Mouse (Mus musculus): Measurements from ENCODE around the gene Gm37240.

Gene Gm37240

GRCm38 (mm10) chr3:85339269-85339820 is 548.0 kb downstream of the Gm37240 start:
- in situ Hi-C loops (cut with MboI), result no loop called here

GRCm38 (mm10) chr3:85338755-85339095 is 548.6 kb downstream of the Gm37240 start:
- in situ Hi-C loops (cut with MboI), result no loop called here

- in situ Hi-C loops (cut with MboI), result no loop called here
These were observed 549.2 kb downstream of the Gm37240 start for GRCm38 (mm10) chr3:85337881-85338754.

- in situ Hi-C loops (cut with MboI), result no loop called here
These were observed 551.8 kb downstream of the Gm37240 start for GRCm38 (mm10) chr3:85335517-85335916.

- in situ Hi-C loops (cut with MboI), result no loop called here
These were observed 555.0 kb downstream of the Gm37240 start for GRCm38 (mm10) chr3:85332276-85332675.

GRCm38 (mm10) chr3:85318256-85318655 is 569.1 kb downstream of the Gm37240 start:
- in situ Hi-C loops (cut with MboI), result no loop called here

- in situ Hi-C loops (cut with MboI), result no loop called here
These were observed 570.0 kb downstream of the Gm37240 start for GRCm38 (mm10) chr3:85317306-85317705.

- in situ Hi-C loops (cut with MboI), result no loop called here
These were observed 572.4 kb downstream of the Gm37240 start for GRCm38 (mm10) chr3:85314961-85315360.

GRCm38 (mm10) chr3:85313646-85314255 is 573.6 kb downstream of the Gm37240 start:
- in situ Hi-C loops (cut with MboI), result no loop called here

GRCm38 (mm10) chr3:85311176-85311575 is 576.1 kb downstream of the Gm37240 start:
- in situ Hi-C loops (cut with MboI), result no loop called here

GRCm38 (mm10) chr3:85310401-85310989 is 576.8 kb downstream of the Gm37240 start:
- in situ Hi-C loops (cut with MboI), result no loop called here

GRCm38 (mm10) chr3:85309168-85309567 is 578.1 kb downstream of the Gm37240 start:
- in situ Hi-C loops (cut with MboI), result no loop called here

- in situ Hi-C loops (cut with MboI), result no loop called here
These were observed 578.6 kb downstream of the Gm37240 start for GRCm38 (mm10) chr3:85308706-85309105.

- in situ Hi-C loops (cut with MboI), result no loop called here
These were observed 585.5 kb downstream of the Gm37240 start for GRCm38 (mm10) chr3:85301851-85302250.

GRCm38 (mm10) chr3:85301336-85301735 is 586.0 kb downstream of the Gm37240 start:
- in situ Hi-C loops (cut with MboI), result no loop called here

- in situ Hi-C loops (cut with MboI), result no loop called here
These were observed 587.4 kb downstream of the Gm37240 start for GRCm38 (mm10) chr3:85299649-85300550.

- in situ Hi-C loops (cut with MboI), result no loop called here
These were observed 592.1 kb downstream of the Gm37240 start for GRCm38 (mm10) chr3:85295229-85295628.

- in situ Hi-C loops (cut with MboI), result no loop called here
These were observed 599.7 kb downstream of the Gm37240 start for GRCm38 (mm10) chr3:85287627-85288026.

- in situ Hi-C loops (cut with MboI), result no loop called here
These were observed 602.8 kb downstream of the Gm37240 start for GRCm38 (mm10) chr3:85284483-85284882.

- in situ Hi-C loops (cut with MboI), result no loop called here
These were observed 604.5 kb downstream of the Gm37240 start for GRCm38 (mm10) chr3:85282816-85283215.

GRCm38 (mm10) chr3:85275075-85275474 is 612.2 kb downstream of the Gm37240 start:
- in situ Hi-C loops (cut with MboI), result no loop called here

GRCm38 (mm10) chr3:85271491-85271890 is 615.8 kb downstream of the Gm37240 start:
- in situ Hi-C loops (cut with MboI), result no loop called here

Measured in mature B cell (primary cell).